Mouse (Mus musculus): ENCODE measurements around the gene Bcor. TPM values are rescaled to one million over a fixed set of nuclear protein-coding genes. Genes with fewer than 3 reads are reported as not detected.
A peak's percentile ranks its signal among the peaks of the same experiment; 100 is the strongest.

Bcor gene
- polyA plus RNA-seq, 1 experiment from 2014 or later = 14.5 TPM

- no peak for DNase-seq (ENCODE audit: low spot score)
- no peak overlapping the region for H3K4me3 ChIP-seq (ENCODE audit: low read depth, low read length)
- peaks cover 95% of the 10 kb centered on the region for H3K27me3 ChIP-seq (replicated peaks; ENCODE audit: control insufficient read depth, insufficient read depth, low read length)
- H3K4me1 ChIP-seq (replicated peaks; ENCODE audit: control insufficient read depth, insufficient read depth, low read length) = peaks cover 12% of the 10 kb centered on the region
- no peak for ATAC-seq (replicated peaks; ENCODE audit: low FRiP score)
- H3K27ac ChIP-seq (ENCODE audit: low read depth, low read length) = no peak overlapping the region
- H3K4me2 ChIP-seq = no peak overlapping the region
- no peaks in the 10 kb centered on the region for H3K36me3 ChIP-seq (ENCODE audit: control insufficient read depth, insufficient read depth, low read length)
- no peak overlapping the region for H3K9ac ChIP-seq (ENCODE audit: low read depth, low read length)
- 35% methylated on average over 5 of the region's 5 CpGs for WGBS
- no peaks in the 10 kb centered on the region for H3K9me3 ChIP-seq (ENCODE audit: control insufficient read depth, low read length)
These were observed 78.0 kb downstream of the Bcor start for GRCm38 (mm10) chrX:12082184-12082583.

- 8% methylated on average over 22 of the region's 22 CpGs for WGBS
- peak overlapping the region; percentile 74; the same call in 1 of the 2 replicates for H3K4me3 ChIP-seq (ENCODE audit: low read depth, low read length)
These were observed 78.4 kb downstream of the Bcor start for GRCm38 (mm10) chrX:12081741-12082155.

GRCm38 (mm10) chrX:12080904-12081740, 79.0 kb downstream of the Bcor start:
- H3K4me1 ChIP-seq (replicated peaks; ENCODE audit: control insufficient read depth, insufficient read depth, low read length) = peaks cover 12% of the 10 kb centered on the region
- WGBS = 5% methylated on average over 58 of the region's 61 CpGs
- peak; percentile 56 for DNase-seq (ENCODE audit: low spot score)
- H3K36me3 ChIP-seq (ENCODE audit: control insufficient read depth, insufficient read depth, low read length) = no peaks in the 10 kb centered on the region
- no peak for ATAC-seq (replicated peaks; ENCODE audit: low FRiP score)
- H3K27me3 ChIP-seq (replicated peaks; ENCODE audit: control insufficient read depth, insufficient read depth, low read length) = peaks cover 95% of the 10 kb centered on the region
- H3K27ac ChIP-seq (ENCODE audit: low read depth, low read length) = no peak overlapping the region
- H3K9me3 ChIP-seq (ENCODE audit: control insufficient read depth, low read length) = no peaks in the 10 kb centered on the region
- peak overlapping the region; percentile 74 for H3K4me3 ChIP-seq (ENCODE audit: low read depth, low read length)
- H3K4me2 ChIP-seq = peak overlapping the region; percentile 85
- peak overlapping the region; percentile 76 for H3K9ac ChIP-seq (ENCODE audit: low read depth, low read length)

More at GRCm38 (mm10) chrX:12081741-12082155, 78.4 kb downstream of the Bcor start:
- Histone ChIP-seq H3K9ac (ENCODE audit: low read depth, low read length) (no peak overlapping the region), H3K27ac (ENCODE audit: low read depth, low read length) (no peak overlapping the region), H3K4me1 (replicated peaks; ENCODE audit: control insufficient read depth, insufficient read depth, low read length) (peaks cover 12% of the 10 kb centered on the region), H3K36me3 (ENCODE audit: control insufficient read depth, insufficient read depth, low read length) (no peaks in the 10 kb centered on the region), H3K9me3 (ENCODE audit: control insufficient read depth, low read length) (no peaks in the 10 kb centered on the region), H3K27me3 (replicated peaks; ENCODE audit: control insufficient read depth, insufficient read depth, low read length) (peaks cover 95% of the 10 kb centered on the region), H3K4me2 (peak overlapping the region; percentile 85)
- ATAC-seq (replicated peaks; ENCODE audit: low FRiP score) (no peak), DNase-seq (ENCODE audit: low spot score) (no peak)

GRCm38 (mm10) chrX:12080095-12080903, 79.9 kb downstream of the Bcor start:
- H3K36me3 ChIP-seq (ENCODE audit: control insufficient read depth, insufficient read depth, low read length) = no peaks in the 10 kb centered on the region
- peaks cover 93% of the 10 kb centered on the region for H3K27me3 ChIP-seq (replicated peaks; ENCODE audit: control insufficient read depth, insufficient read depth, low read length)
- peak overlapping the region; percentile 76 for H3K9ac ChIP-seq (ENCODE audit: low read depth, low read length)
- DNase-seq (ENCODE audit: low spot score) (peak; percentile 67), ATAC-seq (replicated peaks; ENCODE audit: low FRiP score) (peak; percentile 66)
- H3K4me1 ChIP-seq (replicated peaks; ENCODE audit: control insufficient read depth, insufficient read depth, low read length) = peaks cover 6% of the 10 kb centered on the region
- WGBS = 3% methylated on average over 42 of the region's 97 CpGs
- no peaks in the 10 kb centered on the region for H3K9me3 ChIP-seq (ENCODE audit: control insufficient read depth, low read length)
- peak overlapping the region; percentile 80 for H3K27ac ChIP-seq (ENCODE audit: low read depth, low read length)
- peak overlapping the region; percentile 85 for H3K4me2 ChIP-seq
- H3K4me3 ChIP-seq (ENCODE audit: low read depth, low read length) = peak overlapping the region; percentile 74

GRCm38 (mm10) chrX:12079309-12080094, 80.7 kb downstream of the Bcor start:
- peaks cover 3% of the 10 kb centered on the region for H3K4me1 ChIP-seq (replicated peaks; ENCODE audit: control insufficient read depth, insufficient read depth, low read length)
- peaks cover 90% of the 10 kb centered on the region for H3K27me3 ChIP-seq (replicated peaks; ENCODE audit: control insufficient read depth, insufficient read depth, low read length)
- peak overlapping the region; percentile 80; the same call in 1 of the 2 replicates for H3K27ac ChIP-seq (ENCODE audit: low read depth, low read length)
- WGBS = under 1% methylated on average over 71 of the region's 79 CpGs
- peak overlapping the region; percentile 85 for H3K4me2 ChIP-seq
- ATAC-seq (replicated peaks; ENCODE audit: low FRiP score) (no peak), DNase-seq (ENCODE audit: low spot score) (peak; percentile 65)
- no peaks in the 10 kb centered on the region for H3K36me3 ChIP-seq (ENCODE audit: control insufficient read depth, insufficient read depth, low read length)
- H3K4me3 ChIP-seq (ENCODE audit: low read depth, low read length) = peak overlapping the region; percentile 74
- peak overlapping the region; percentile 76 for H3K9ac ChIP-seq (ENCODE audit: low read depth, low read length)
- no peaks in the 10 kb centered on the region for H3K9me3 ChIP-seq (ENCODE audit: control insufficient read depth, low read length)

- 2% methylated on average over 21 of the region's 27 CpGs for WGBS
- no peak for DNase-seq (ENCODE audit: low spot score)
- H3K4me1 ChIP-seq (replicated peaks; ENCODE audit: control insufficient read depth, insufficient read depth, low read length) = peaks cover 3% of the 10 kb centered on the region
These were observed 81.2 kb downstream of the Bcor start for GRCm38 (mm10) chrX:12079059-12079308.

GRCm38 (mm10) chrX:12078195-12079058, 81.7 kb downstream of the Bcor start:
- peak; percentile 11; the same call in 1 of the 2 replicates for ATAC-seq (replicated peaks; ENCODE audit: low FRiP score)
- Histone ChIP-seq H3K27me3 (replicated peaks; ENCODE audit: control insufficient read depth, insufficient read depth, low read length) (peaks cover 82% of the 10 kb centered on the region), H3K36me3 (ENCODE audit: control insufficient read depth, insufficient read depth, low read length) (no peaks in the 10 kb centered on the region), H3K4me3 (ENCODE audit: low read depth, low read length) (peak overlapping the region; percentile 74), H3K9ac (ENCODE audit: low read depth, low read length) (peak overlapping the region; percentile 76), H3K4me1 (replicated peaks; ENCODE audit: control insufficient read depth, insufficient read depth, low read length) (peaks cover 3% of the 10 kb centered on the region), H3K4me2 (peak overlapping the region; percentile 85), H3K27ac (ENCODE audit: low read depth, low read length) (peak overlapping the region; percentile 55), H3K9me3 (ENCODE audit: control insufficient read depth, low read length) (no peaks in the 10 kb centered on the region)
- WGBS = 3% methylated on average over 67 of the region's 73 CpGs
- peak; percentile 48 for DNase-seq (ENCODE audit: low spot score)

More at GRCm38 (mm10) chrX:12079059-12079308, 81.2 kb downstream of the Bcor start:
- H3K27ac ChIP-seq (ENCODE audit: low read depth, low read length) = peak overlapping the region; percentile 80; the same call in 1 of the 2 replicates
- no peaks in the 10 kb centered on the region for H3K9me3 ChIP-seq (ENCODE audit: control insufficient read depth, low read length)
- peak overlapping the region; percentile 74 for H3K4me3 ChIP-seq (ENCODE audit: low read depth, low read length)
- peak overlapping the region; percentile 76 for H3K9ac ChIP-seq (ENCODE audit: low read depth, low read length)
- H3K36me3 ChIP-seq (ENCODE audit: control insufficient read depth, insufficient read depth, low read length) = no peaks in the 10 kb centered on the region
- peaks cover 88% of the 10 kb centered on the region for H3K27me3 ChIP-seq (replicated peaks; ENCODE audit: control insufficient read depth, insufficient read depth, low read length)
- no peak for ATAC-seq (replicated peaks; ENCODE audit: low FRiP score)
- peak overlapping the region; percentile 85 for H3K4me2 ChIP-seq

All from liver, embryonic 11.5 days (tissue).